Mouse (Mus musculus): ENCODE results near the gene Mrap2.

Mrap2 gene

DNA sequence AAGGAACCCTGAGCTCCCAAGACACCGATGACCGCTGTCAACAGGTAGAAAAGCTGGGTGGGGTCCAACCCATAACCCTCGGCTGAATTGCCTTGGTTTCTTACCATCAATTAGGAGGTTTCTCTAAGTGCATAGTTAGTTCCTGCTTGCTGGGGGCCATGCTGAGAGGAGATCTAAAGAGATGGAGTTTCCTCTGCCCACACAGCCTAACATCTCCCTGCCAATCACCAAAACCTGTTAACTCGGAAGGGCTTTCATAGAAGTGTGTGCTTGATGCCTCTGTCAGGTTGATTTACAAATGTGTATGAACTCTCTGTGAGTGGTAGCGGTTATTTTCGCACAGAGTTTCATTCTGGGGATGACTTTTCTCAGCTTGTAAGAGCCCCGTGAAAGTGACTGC is 34.4 kb downstream of the Mrap2 start:
- no peak for DNase-seq (ENCODE audit: low spot score in 2 of 2)

DNA sequence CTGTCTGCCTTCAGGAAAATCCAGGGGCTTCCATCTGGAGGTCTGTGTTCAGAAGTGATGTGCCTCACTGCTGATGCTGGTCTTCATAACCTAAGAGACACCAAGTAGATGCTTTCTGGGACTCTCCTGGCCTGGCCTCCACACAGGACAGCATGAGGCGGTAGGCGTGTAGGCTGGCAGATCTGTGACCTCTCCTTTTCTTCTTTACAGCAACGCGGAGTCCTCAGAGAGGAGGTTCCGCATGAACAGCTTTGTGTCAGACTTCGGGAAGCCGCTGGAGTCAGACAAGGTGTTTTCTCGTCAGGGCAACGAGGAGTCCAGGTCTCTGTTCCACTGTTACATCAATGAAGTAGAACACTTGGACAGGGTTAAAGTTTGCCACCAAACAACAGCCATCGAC is 38.1 kb downstream of the Mrap2 start:
- no peak for DNase-seq (ENCODE audit: low spot score in 2 of 2)

DNA sequence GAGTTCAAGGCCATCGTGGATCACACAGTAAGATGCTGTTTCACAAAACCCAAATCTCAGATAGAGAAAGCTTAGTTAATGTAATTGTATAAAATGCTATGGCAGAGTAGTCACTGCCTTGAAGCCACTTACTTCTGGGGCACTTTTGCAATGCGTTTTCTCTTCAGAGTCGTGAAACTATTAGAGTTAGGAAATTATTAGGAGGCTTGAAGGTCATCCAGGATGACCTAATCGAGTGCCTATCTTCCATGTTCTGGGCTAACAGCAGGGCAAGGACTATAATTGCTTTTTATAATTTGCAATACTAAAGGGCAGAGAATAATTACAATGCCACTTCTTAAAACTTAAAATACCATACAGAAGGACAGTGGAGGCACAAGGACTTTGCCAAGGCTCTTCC is 43.2 kb downstream of the Mrap2 start:
- DNase-seq (ENCODE audit: low spot score in 2 of 2): no peak

DNA sequence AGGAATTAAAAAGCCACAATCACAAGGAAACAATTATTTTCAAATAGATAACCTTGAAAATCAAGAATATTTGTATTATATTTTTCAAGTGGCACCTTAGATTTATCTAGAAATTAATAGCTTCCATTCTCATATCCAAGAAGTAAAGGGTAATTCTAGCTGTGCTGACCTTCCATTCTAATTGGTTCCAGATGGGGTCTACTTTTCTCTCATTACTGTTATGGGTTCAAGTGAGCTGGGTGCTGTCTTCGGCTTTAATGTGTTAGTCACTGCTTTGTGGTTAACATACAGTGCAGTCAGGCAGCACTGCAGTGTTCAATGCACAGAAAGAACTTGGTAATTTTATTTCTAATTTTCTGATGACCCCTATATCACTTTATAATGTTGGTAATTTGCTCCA is 49.6 kb downstream of the Mrap2 start:
- no peak for DNase-seq (ENCODE audit: low spot score in 2 of 2)

DNA sequence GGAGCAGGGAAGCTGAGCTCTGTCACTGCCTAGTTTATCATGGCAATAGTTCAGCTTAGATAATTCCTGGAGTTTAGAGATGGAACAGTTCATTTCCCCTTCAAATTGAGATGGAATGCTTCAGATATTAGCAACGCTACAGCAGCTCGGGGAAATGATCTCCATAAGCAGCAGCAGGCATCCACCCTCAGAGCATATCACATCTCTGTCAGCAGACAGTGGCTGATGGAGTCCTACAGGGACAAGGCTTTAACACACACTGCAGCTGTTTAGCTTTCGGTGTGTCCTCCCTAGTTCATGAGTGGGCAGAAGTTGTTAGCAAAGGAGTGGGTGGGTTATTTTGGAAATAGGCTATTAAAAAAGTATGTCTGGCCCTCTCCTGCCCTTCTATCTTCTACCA is 53.2 kb downstream of the Mrap2 start:
- DNase-seq (ENCODE audit: low spot score in 2 of 2): no peak

DNA sequence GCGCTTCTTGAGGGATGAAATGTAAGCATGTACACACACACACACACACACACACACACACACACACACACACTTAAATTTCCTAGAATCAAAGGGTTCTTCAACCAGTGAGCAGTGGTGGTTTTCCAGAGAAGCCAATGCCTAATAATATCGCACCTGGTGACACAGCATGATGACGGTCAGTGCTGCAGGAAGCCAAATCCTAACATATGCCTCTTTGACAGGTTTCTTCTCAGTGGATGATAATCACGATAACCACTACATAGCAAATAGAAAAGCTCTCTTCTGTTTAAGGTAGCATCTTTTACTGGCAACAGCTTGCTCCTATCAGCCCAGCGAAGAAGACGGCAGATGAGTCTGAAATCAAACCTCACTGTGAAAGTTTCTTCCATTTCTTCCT is 53.9 kb downstream of the Mrap2 start:
- no peak for DNase-seq (ENCODE audit: low spot score in 2 of 2)

GRCm38 (mm10) chr9:87200426-87200825 is 56.3 kb downstream of the Mrap2 start:
- no peak for DNase-seq (ENCODE audit: low spot score in 2 of 2)

DNA sequence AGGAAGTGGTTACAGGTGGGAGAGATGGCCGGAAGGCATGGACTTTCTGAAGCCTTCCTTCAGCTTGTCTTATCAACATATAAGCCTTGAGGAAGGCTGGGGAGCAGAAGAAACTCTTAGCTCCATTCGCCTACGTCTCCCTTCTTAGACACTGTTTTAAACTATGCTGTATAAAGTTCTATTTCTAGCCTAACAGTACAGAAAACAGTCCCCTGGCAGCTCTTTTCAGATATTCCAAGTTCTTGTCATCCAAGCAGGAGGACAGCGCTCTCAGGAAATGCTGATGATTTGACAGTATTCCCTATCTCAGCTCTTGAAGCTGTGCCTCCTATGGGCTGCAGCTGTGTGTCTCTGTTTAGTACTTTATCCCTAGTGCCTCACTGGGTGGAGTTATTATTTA is 56.8 kb downstream of the Mrap2 start:
- DNase-seq (ENCODE audit: low spot score in 2 of 2): no peak

- DNase-seq (ENCODE audit: low spot score in 2 of 2): no peak
Observed at GRCm38 (mm10) chr9:87202431-87202830, 58.3 kb downstream of the Mrap2 start.

DNA sequence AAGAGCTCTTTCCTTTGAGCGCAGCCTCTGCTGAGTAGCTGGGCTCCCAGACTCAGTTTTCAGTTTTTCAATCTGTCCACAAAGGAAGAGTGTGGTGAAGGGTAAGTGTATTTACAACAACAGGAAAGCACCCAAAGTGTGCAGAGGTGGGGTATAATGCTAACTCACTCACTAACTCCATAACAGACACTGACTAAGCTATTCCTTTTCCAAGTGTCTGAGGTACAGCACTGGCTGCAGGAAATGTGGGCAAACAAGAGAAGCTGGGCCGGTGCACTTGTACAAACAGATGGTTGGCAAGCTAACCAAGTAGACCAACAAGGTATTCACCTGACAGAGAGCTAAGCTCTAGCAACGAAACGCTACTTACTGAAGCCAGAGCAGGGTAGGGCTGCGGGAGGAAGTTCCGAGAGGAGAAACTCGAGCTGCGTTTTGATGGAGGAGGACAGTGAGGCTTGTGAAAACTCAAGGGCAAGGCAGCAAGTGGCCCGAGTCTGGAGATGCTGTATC is 66.8 kb downstream of the Mrap2 start:
- no peak for DNase-seq (ENCODE audit: low spot score in 2 of 2)

DNA sequence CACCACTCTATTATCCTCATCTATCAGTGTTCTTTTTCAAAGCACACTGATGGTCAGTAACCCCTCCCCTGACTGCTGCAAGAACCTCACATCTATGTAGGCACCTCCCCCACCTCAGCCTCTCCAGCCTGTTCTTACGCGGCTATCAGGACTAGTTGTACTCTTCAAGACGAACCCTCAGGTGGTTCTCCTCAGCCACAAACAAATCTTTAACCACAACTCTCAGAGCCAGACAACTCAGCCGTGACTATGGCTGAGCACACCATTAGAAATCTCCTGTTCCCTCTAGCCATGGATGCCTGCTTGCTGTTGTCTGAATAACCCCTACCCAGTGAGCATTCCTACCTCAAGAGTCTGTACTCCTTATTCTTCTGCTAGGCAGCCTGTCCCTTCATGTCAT is 69.1 kb downstream of the Mrap2 start:
- DNase-seq (ENCODE audit: low spot score in 2 of 2): no peak
